8 mouse cellular contexts compared by ENCODE assay signal in the genomic region with DNA sequence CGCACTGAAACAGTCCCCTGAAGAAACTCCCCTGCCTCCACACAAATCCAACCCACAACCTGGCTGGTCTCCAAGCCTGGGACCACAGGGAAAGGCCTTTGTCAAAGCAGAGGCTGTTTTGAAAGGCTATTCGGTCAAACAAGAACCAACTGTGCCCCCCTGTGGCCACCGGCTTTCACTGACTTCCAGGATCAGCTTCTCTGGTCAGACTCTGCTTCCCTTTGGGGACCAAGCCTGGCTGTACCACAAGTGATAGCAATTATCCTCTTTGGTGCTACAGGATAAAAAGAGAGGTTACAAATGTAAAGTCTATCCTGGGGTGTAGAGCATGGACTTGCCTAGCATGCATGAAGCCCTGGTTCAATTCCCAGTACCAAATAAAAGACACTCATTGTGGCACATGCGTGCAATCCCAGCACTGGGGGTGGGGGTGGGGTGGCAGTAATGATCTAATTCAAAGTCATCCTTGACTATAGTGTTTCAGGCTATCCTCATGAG.
A peak's percentile ranks its signal among the peaks of the same experiment; 100 is the strongest.
DNase-seq lines count a peak whose midpoint lies in the region; ATAC-seq and TF ChIP-seq lines count a peak whose summit lies in the region.

No protein-coding gene starts in this region.

- TF ChIP-seq CTCF in lung, embryonic 14.5 days (IDR thresholded peaks at IDR 0.05; ENCODE audit: low read depth) = peak; percentile 81

- H3K36me3 ChIP-seq in forebrain, embryonic 12.5 days (replicated peaks) = peaks cover 13% of the 10 kb centered on the region
- H3K36me3 ChIP-seq in lung, embryonic 14.5 days (ENCODE audit: insufficient read depth) = no peaks in the 10 kb centered on the region

- ATAC-seq in forebrain, embryonic 12.5 days (ENCODE audit: low FRiP score) = peak; percentile 78
- peak; percentile 79; the same call in 1 of the 2 replicates for ATAC-seq in lung, embryonic 14.5 days (ENCODE audit: insufficient read depth)

- no peak overlapping the region for H3K4me2 ChIP-seq in forebrain, embryonic 12.5 days
- no peak overlapping the region for H3K4me2 ChIP-seq in lung, embryonic 14.5 days

- H3K9me3 ChIP-seq in forebrain, embryonic 12.5 days = no peaks in the 10 kb centered on the region
- no peaks in the 10 kb centered on the region for H3K9me3 ChIP-seq in lung, embryonic 14.5 days (ENCODE audit: low read depth, low read length)

- no peak overlapping the region for H3K9ac ChIP-seq in forebrain, embryonic 12.5 days
- H3K9ac ChIP-seq in lung, embryonic 14.5 days = 0 out of 2 replicates have a peak overlapping the region, but pooled peaks have one; percentile 17

- DNase-seq in CD4-positive helper T cell, adult 2 months (ENCODE audit: low read depth, low spot score) = peak; percentile 63
- peak; percentile 76 for DNase-seq in brain, embryonic 18.5 days (ENCODE audit: low read depth, low spot score)
- peak; percentile 93 to 95 for DNase-seq in heart, postnatal 10 days
- peak; percentile 13 for DNase-seq in large intestine, adult 2 months (ENCODE audit: low read depth, low spot score)
- peak; percentile 95 for DNase-seq in lung, embryonic 14.5 days
- peak; percentile 72 for DNase-seq in ovary, adult 18-20 months (ENCODE audit: low spot score)
- DNase-seq in thymus, adult 18-20 months = peak; percentile 21 to 41

- 18% methylated on average over 4 of the region's 4 CpGs for WGBS in forebrain, embryonic 12.5 days
- 30% methylated on average over 4 of the region's 4 CpGs for WGBS in large intestine, adult 2 months
- WGBS in lung, embryonic 14.5 days = 23% methylated on average over 4 of the region's 4 CpGs

- H3K27me3 ChIP-seq in forebrain, embryonic 12.5 days = no peaks in the 10 kb centered on the region
- no peaks in the 10 kb centered on the region for H3K27me3 ChIP-seq in lung, embryonic 14.5 days (ENCODE audit: insufficient read depth, low read length)

- peaks cover 11% of the 10 kb centered on the region for H3K4me1 ChIP-seq in forebrain, embryonic 12.5 days
- no peaks in the 10 kb centered on the region for H3K4me1 ChIP-seq in lung, embryonic 14.5 days (ENCODE audit: insufficient read depth)

- intact Hi-C loops in heart, postnatal 10 days (cut with DNase I) = loop anchor here (1.0 to 5.0 kb wide), 4 partner anchors 717 to 998 kb away; partner anchors contain the start of gene Trib2

- H3K4me3 ChIP-seq in forebrain, embryonic 12.5 days (replicated peaks) = no peak overlapping the region
- H3K4me3 ChIP-seq in lung, embryonic 14.5 days (ENCODE audit: low read depth, low read length) = no peak overlapping the region

- no peak overlapping the region for H3K27ac ChIP-seq in forebrain, embryonic 12.5 days
- H3K27ac ChIP-seq in lung, embryonic 14.5 days (ENCODE audit: low read depth) = no peak overlapping the region

Comparison
In these comparisons a context has a peak if more than half of its experiments do, and no peak if none do; other contexts are left out.
1. DNase-seq: peak in every context shown above with its lines; median percentile 95 in lung, embryonic 14.5 days; 94 in heart, postnatal 10 days; 76 in brain, embryonic 18.5 days; 72 in ovary, adult 18-20 months; 63 in CD4-positive helper T cell, adult 2 months; 31 in thymus, adult 18-20 months; 13 in large intestine, adult 2 months.